18 mouse cellular contexts compared by ENCODE assay signal in the genomic region with DNA sequence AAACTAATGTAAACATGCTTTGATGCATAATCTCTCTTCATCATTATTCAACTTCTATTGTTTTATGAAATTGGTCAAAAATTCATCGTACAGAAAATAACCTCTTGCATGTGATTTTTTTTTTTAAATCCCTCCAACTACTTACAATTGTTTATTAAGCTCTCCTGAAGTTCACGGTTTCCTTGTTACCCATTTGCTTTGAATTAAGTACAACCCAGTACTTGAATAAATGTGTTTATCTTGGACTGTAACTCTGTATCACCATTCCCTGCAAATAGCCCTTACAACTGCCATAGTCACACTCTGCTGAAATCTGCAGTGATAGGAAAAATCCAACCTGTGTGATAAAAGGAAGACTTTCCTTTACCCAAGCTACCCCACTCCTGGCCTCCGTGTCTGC. TPM values are rescaled to one million over a fixed set of nuclear protein-coding genes. Genes with fewer than 3 reads are reported as not detected.
"Had no signal": no experiment of that assay in that cellular context is flagged by ENCODE, and none has a peak within 500 bp of the region (broad histone marks: within the 10 kb centered on the region; RNA-seq: fewer than 3 reads in every experiment).

No protein-coding gene starts in this region.

- H3K4me3 ChIP-seq: limb, embryonic 15.5 days; myocyte had no signal

- H3K4me2 ChIP-seq: limb, embryonic 15.5 days had no signal

- H3K27ac ChIP-seq: kidney, postnatal 0 days; limb, embryonic 15.5 days; liver, embryonic 14.5 days had no signal

- DNase-seq: kidney, adult 11 months; kidney, adult 9 months; kidney, postnatal 36 days; layer of hippocampus, adult 9-11 months; layer of hippocampus, postnatal 36 days; lung, adult 18-20 months; lung, postnatal 10 days; lung, postnatal 4 days; retina, postnatal 1 day; right cerebral cortex, postnatal 4 days; spleen, adult 18-20 months; thymus, adult 18-20 months; thymus, postnatal 14 days had no signal

- H3K36me3 ChIP-seq: limb, embryonic 15.5 days had no signal

- H3K9me3 ChIP-seq: limb, embryonic 15.5 days had no signal

- H3K9ac ChIP-seq: limb, embryonic 15.5 days; liver, embryonic 14.5 days had no signal

RNA-seq across cellular contexts. Expression of a gene that starts 19.3 kb away (rescaled TPM):
- total RNA-seq: megakaryocyte, adult 5-6 weeks had no signal
